ENCODE assay signal across 8 mouse cellular contexts in genomic region chr9:44320799-44321133, GRCm38 (mm10). TPM values are rescaled to one million over a fixed set of nuclear protein-coding genes. Genes with fewer than 3 reads are reported as not detected.
DNase-seq lines count a peak whose midpoint lies in the region; ATAC-seq and TF ChIP-seq lines count a peak whose summit lies in the region.

No protein-coding gene starts in this region.

- H3K27me3 ChIP-seq in heart, embryonic 14.5 days (ENCODE audit: control insufficient read depth, insufficient read depth, low read length): no peaks in the 10 kb centered on the region
- H3K27me3 ChIP-seq in ES-Bruce4 (ENCODE audit: control insufficient read depth, insufficient read depth, low read length, poor library complexity, severe bottlenecking): no peaks in the 10 kb centered on the region
- no peaks in the 10 kb centered on the region for H3K27me3 ChIP-seq in forebrain, embryonic 15.5 days
- no peaks in the 10 kb centered on the region for H3K27me3 ChIP-seq in liver, embryonic 14.5 days (ENCODE audit: control insufficient read depth, insufficient read depth, low read length)

- H3K4me3 ChIP-seq in heart, embryonic 14.5 days (ENCODE audit: control insufficient read depth in 1 of 2, insufficient read depth in 1 of 2, low read depth in 1 of 2, low read length in 2 of 2): peak overlapping the region; percentile 18 to 93; a peak in 3 of 4 replicates
- peak overlapping the region; percentile 36 for H3K4me3 ChIP-seq in ES-Bruce4 (ENCODE audit: low read depth, low read length)
- peak overlapping the region; percentile 73 for H3K4me3 ChIP-seq in forebrain, embryonic 15.5 days
- peak overlapping the region; percentile 50 to 88 for H3K4me3 ChIP-seq in liver, embryonic 14.5 days (ENCODE audit: insufficient read depth in 1 of 2, low read depth in 2 of 2, low read length in 2 of 2)

- no peak for TF ChIP-seq CTCF in ES-Bruce4 (IDR thresholded peaks at IDR 0.05; ENCODE audit: low read depth, low read length)
- no peak for TF ChIP-seq CTCF in liver, embryonic 14.5 days (IDR thresholded peaks at IDR 0.05; ENCODE audit: low read depth)

- H3K27ac ChIP-seq in heart, embryonic 14.5 days (replicated peaks in 1 of 2; ENCODE audit: control insufficient read depth in 1 of 2, insufficient read depth in 1 of 2, low read depth in 2 of 2, low read length in 2 of 2): peak overlapping the region; percentile 68 to 76
- no peak overlapping the region for H3K27ac ChIP-seq in ES-Bruce4 (ENCODE audit: insufficient read depth, low read length)
- peak overlapping the region; percentile 76 for H3K27ac ChIP-seq in forebrain, embryonic 15.5 days (replicated peaks)
- H3K27ac ChIP-seq in liver, embryonic 14.5 days: peak overlapping the region; percentile 77

- DNase-seq in heart, postnatal 25 days (ENCODE audit: low spot score): no peak
- DNase-seq in liver, embryonic 14.5 days (ENCODE audit: low read depth in 3 of 3, low spot score in 3 of 3): no peak
- no peak for DNase-seq in spleen, postnatal 14 days (ENCODE audit: low spot score in 2 of 2)
- no peak for DNase-seq in gastrocnemius, postnatal 4 days (ENCODE audit: low spot score in 2 of 2)
- DNase-seq in retina, postnatal 1 day: no peak

- H3K4me1 ChIP-seq in heart, embryonic 14.5 days (ENCODE audit: control insufficient read depth in 2 of 2, insufficient read depth in 2 of 2, low read length in 2 of 2): peaks cover 13 to 27% of the 10 kb centered on the region in 2 experiments
- H3K4me1 ChIP-seq in ES-Bruce4 (ENCODE audit: control insufficient read depth, insufficient read depth, low read length): no peaks in the 10 kb centered on the region
- peaks cover 38% of the 10 kb centered on the region for H3K4me1 ChIP-seq in forebrain, embryonic 15.5 days
- peaks cover 21 to 23% of the 10 kb centered on the region in 2 experiments for H3K4me1 ChIP-seq in liver, embryonic 14.5 days (replicated peaks; ENCODE audit: control insufficient read depth in 2 of 2, insufficient read depth in 2 of 2, low read length in 1 of 2)

- peak overlapping the region; percentile 91 for H3K4me2 ChIP-seq in heart, embryonic 14.5 days (ENCODE audit: low read length)
- peak overlapping the region; percentile 86 for H3K4me2 ChIP-seq in forebrain, embryonic 15.5 days (replicated peaks)
- H3K4me2 ChIP-seq in liver, embryonic 14.5 days (ENCODE audit: low read depth): peak overlapping the region; percentile 88

- peaks cover 10% of the 10 kb centered on the region for H3K36me3 ChIP-seq in heart, embryonic 14.5 days (ENCODE audit: control insufficient read depth, insufficient read depth, low read length)
- H3K36me3 ChIP-seq in ES-Bruce4 (ENCODE audit: control insufficient read depth, insufficient read depth, low read length, poor library complexity, severe bottlenecking): no peaks in the 10 kb centered on the region
- H3K36me3 ChIP-seq in forebrain, embryonic 15.5 days: peaks cover 4% of the 10 kb centered on the region; the same call in 1 of the 2 replicates
- peaks cover 11% of the 10 kb centered on the region for H3K36me3 ChIP-seq in liver, embryonic 14.5 days (replicated peaks; ENCODE audit: control insufficient read depth, insufficient read depth, low read depth)

- TF ChIP-seq POLR2A in ES-Bruce4 (IDR thresholded peaks at IDR 0.05; ENCODE audit: insufficient read depth, low read length): no peak

- ATAC-seq in heart, embryonic 14.5 days (ENCODE audit: insufficient number of reproducible peaks, insufficient read depth, low FRiP score, low read depth): no peak
- peak; percentile 17 for ATAC-seq in forebrain, embryonic 15.5 days (replicated peaks)
- no peak for ATAC-seq in liver, embryonic 14.5 days (ENCODE audit: insufficient read depth)

- no peaks in the 10 kb centered on the region for H3K9me3 ChIP-seq in heart, embryonic 14.5 days (ENCODE audit: control insufficient read depth, low read length)
- no peaks in the 10 kb centered on the region for H3K9me3 ChIP-seq in ES-Bruce4 (replicated peaks; ENCODE audit: control insufficient read depth, insufficient read depth, low read length, poor library complexity, severe bottlenecking)
- H3K9me3 ChIP-seq in forebrain, embryonic 15.5 days: no peaks in the 10 kb centered on the region
- H3K9me3 ChIP-seq in liver, embryonic 14.5 days (ENCODE audit: control insufficient read depth, low read length): no peaks in the 10 kb centered on the region

- intact Hi-C loops in heart, postnatal 25 days (cut with DNase I): no loop called here

- WGBS in heart, embryonic 14.5 days: 16% methylated on average over 6 of the region's 6 CpGs
- WGBS in forebrain, embryonic 15.5 days: 19% methylated on average over 6 of the region's 6 CpGs
- 23% methylated on average over 6 of the region's 6 CpGs for WGBS in liver, embryonic 14.5 days (ENCODE audit: insufficient replicate concordance)

- H3K9ac ChIP-seq in heart, embryonic 14.5 days (ENCODE audit: low read length): peak overlapping the region; percentile 67
- peak overlapping the region; percentile 53 for H3K9ac ChIP-seq in ES-Bruce4 (ENCODE audit: low read depth, poor library complexity, severe bottlenecking)
- peak overlapping the region; percentile 84 for H3K9ac ChIP-seq in forebrain, embryonic 15.5 days (replicated peaks)
- peak overlapping the region; percentile 49; the same call in 1 of the 2 replicates for H3K9ac ChIP-seq in liver, embryonic 14.5 days (replicated peaks)

- TF ChIP-seq EP300 in ES-Bruce4 (IDR thresholded peaks at IDR 0.05; ENCODE audit: insufficient read depth, low read depth, low read length): no peak
- no peak for TF ChIP-seq EP300 in liver, embryonic 14.5 days (IDR thresholded peaks at IDR 0.05; ENCODE audit: low read depth)

RNA-seq across cellular contexts. Expression of gene C2cd2l, which starts 0.7 kb away (rescaled TPM):
- polyA plus RNA-seq in heart, embryonic 14.5 days (2014; fragmentation: Nextera tagmentation; extraction: Ambion mirVana): 5.4 and 7.7 TPM in 2 replicates
- total RNA-seq in heart, postnatal 25 days (2021): 10 to 100 TPM; 11.7 to 13.9 TPM
- 5.1 and 7.0 TPM in 2 replicates for polyA plus RNA-seq in ES-Bruce4 (2011; ENCODE audit: insufficient read depth, insufficient read length, low read depth, missing spikeins)
- 21.5 and 24.2 TPM in 2 replicates for polyA plus RNA-seq in forebrain, embryonic 15.5 days (2015; fragmentation: Nextera tagmentation; extraction: Ambion mirVana)
- 13.0 and 17.3 TPM in 2 replicates for polyA plus RNA-seq in liver, embryonic 14.5 days (2012; rRNA removed)
- polyA plus RNA-seq in liver, embryonic 14.5 days (2014; fragmentation: Nextera tagmentation; extraction: Ambion mirVana): 7.4 and 8.9 TPM in 2 replicates
- total RNA-seq in gastrocnemius, postnatal 4 days (2021): 10 to 100 TPM; 10.5 to 12.8 TPM

RNA-seq across cellular contexts. Expression of gene Dpagt1, which starts 5.1 kb away (rescaled TPM):
- 34.7 and 37.8 TPM in 2 replicates for polyA plus RNA-seq in heart, embryonic 14.5 days (2014; fragmentation: Nextera tagmentation; extraction: Ambion mirVana)
- 10 to 100 TPM; 18.6 to 19.6 TPM for total RNA-seq in heart, postnatal 25 days (2021)
- 13.7 and 17.4 TPM in 2 replicates for polyA plus RNA-seq in ES-Bruce4 (2011; ENCODE audit: insufficient read depth, insufficient read length, low read depth, missing spikeins)
- polyA plus RNA-seq in forebrain, embryonic 15.5 days (2015; fragmentation: Nextera tagmentation; extraction: Ambion mirVana): 32.2 and 32.5 TPM in 2 replicates
- polyA plus RNA-seq in liver, embryonic 14.5 days (2012; rRNA removed): 16.4 and 19.5 TPM in 2 replicates
- 18.8 and 20.2 TPM in 2 replicates for polyA plus RNA-seq in liver, embryonic 14.5 days (2014; fragmentation: Nextera tagmentation; extraction: Ambion mirVana)
- total RNA-seq in gastrocnemius, postnatal 4 days (2021): 10 to 100 TPM; 18.4 to 18.8 TPM

RNA-seq across cellular contexts. Expression of gene H2afx, which starts 13.7 kb away (rescaled TPM):
- 153 and 167 TPM in 2 replicates for polyA plus RNA-seq in heart, embryonic 14.5 days (2014; fragmentation: Nextera tagmentation; extraction: Ambion mirVana)
- total RNA-seq in heart, postnatal 25 days (2021): 10 to 100 TPM; 14.6 to 15.6 TPM
- polyA plus RNA-seq in ES-Bruce4 (2011; ENCODE audit: insufficient read depth, insufficient read length, low read depth, missing spikeins): 173 and 202 TPM in 2 replicates
- polyA plus RNA-seq in forebrain, embryonic 15.5 days (2015; fragmentation: Nextera tagmentation; extraction: Ambion mirVana): 232 and 253 TPM in 2 replicates
- polyA plus RNA-seq in liver, embryonic 14.5 days (2012; rRNA removed): 177 and 217 TPM in 2 replicates
- polyA plus RNA-seq in liver, embryonic 14.5 days (2014; fragmentation: Nextera tagmentation; extraction: Ambion mirVana): 168 and 190 TPM in 2 replicates
- total RNA-seq in gastrocnemius, postnatal 4 days (2021): 10 to 100 TPM; 80.5 to 93.0 TPM

RNA-seq across cellular contexts. Expression of gene Hinfp, which starts 15.3 kb away (rescaled TPM):
- 10.5 and 12.1 TPM in 2 replicates for polyA plus RNA-seq in heart, embryonic 14.5 days (2014; fragmentation: Nextera tagmentation; extraction: Ambion mirVana)
- 10 to 100 TPM in 1 of 2 experiments, 1 to 10 TPM in 1; 7.9 to 12.7 TPM for total RNA-seq in heart, postnatal 25 days (2021)
- polyA plus RNA-seq in ES-Bruce4 (2011; ENCODE audit: insufficient read depth, insufficient read length, low read depth, missing spikeins): 24.8 and 27.8 TPM in 2 replicates
- 33.4 and 35.4 TPM in 2 replicates for polyA plus RNA-seq in forebrain, embryonic 15.5 days (2015; fragmentation: Nextera tagmentation; extraction: Ambion mirVana)
- 11.8 and 13.8 TPM in 2 replicates for polyA plus RNA-seq in liver, embryonic 14.5 days (2012; rRNA removed)
- 8.0 and 8.3 TPM in 2 replicates for polyA plus RNA-seq in liver, embryonic 14.5 days (2014; fragmentation: Nextera tagmentation; extraction: Ambion mirVana)
- total RNA-seq in gastrocnemius, postnatal 4 days (2021): 10 to 100 TPM; 11.2 to 13.7 TPM

RNA-seq across cellular contexts. Expression of gene Hmbs, which starts 23.3 kb away (rescaled TPM):
- 110 and 112 TPM in 2 replicates for polyA plus RNA-seq in heart, embryonic 14.5 days (2014; fragmentation: Nextera tagmentation; extraction: Ambion mirVana)
- 10 to 100 TPM; 46.3 to 47.0 TPM for total RNA-seq in heart, postnatal 25 days (2021)
- 76.5 and 80.3 TPM in 2 replicates for polyA plus RNA-seq in ES-Bruce4 (2011; ENCODE audit: insufficient read depth, insufficient read length, low read depth, missing spikeins)
- 66.3 and 71.2 TPM in 2 replicates for polyA plus RNA-seq in forebrain, embryonic 15.5 days (2015; fragmentation: Nextera tagmentation; extraction: Ambion mirVana)
- 837 and 876 TPM in 2 replicates for polyA plus RNA-seq in liver, embryonic 14.5 days (2012; rRNA removed)
- polyA plus RNA-seq in liver, embryonic 14.5 days (2014; fragmentation: Nextera tagmentation; extraction: Ambion mirVana): 1,376 and 1,452 TPM in 2 replicates
- total RNA-seq in gastrocnemius, postnatal 4 days (2021): 10 to 100 TPM; 33.7 to 34.0 TPM
